Mouse (Mus musculus) heart, postnatal 0 days (tissue): ENCODE data around the gene Ccdc110.

Experiments
- CTCF ChIP-seq: IDR thresholded peaks from 2 replicates; pipeline ENCODE4 v1.5.1; 2016; ENCODE audit warnings: antibody characterized with exemption, control low read depth, low read depth
- EP300 ChIP-seq: IDR thresholded peaks from 2 replicates; pipeline ENCODE4 v1.6.1; 2016; ENCODE audit warnings: antibody characterized with exemption, low read depth

- TF ChIP-seq CTCF (no peak), EP300 (no peak)
Observed at GRCm38 (mm10) chr8:45918891-45919290, 15.5 kb upstream of the Ccdc110 start.
